Mouse (Mus musculus): ENCODE results near the gene Cilp2.
A peak's percentile ranks its signal among the peaks of the same experiment; 100 is the strongest.

The Cilp2 gene

GRCm38 (mm10) chr8:69887289-69888243 lies at the start of gene Cilp2:
Cilp2 (minus strand) TSS chr8:69887687.
- DNase-seq (ENCODE audit: low spot score in 2 of 2): no peak

GRCm38 (mm10) chr8:69936050-69936794 lies 48.7 kb upstream of the Cilp2 start:
- DNase-seq (ENCODE audit: low spot score in 2 of 2): no peak

DNA sequence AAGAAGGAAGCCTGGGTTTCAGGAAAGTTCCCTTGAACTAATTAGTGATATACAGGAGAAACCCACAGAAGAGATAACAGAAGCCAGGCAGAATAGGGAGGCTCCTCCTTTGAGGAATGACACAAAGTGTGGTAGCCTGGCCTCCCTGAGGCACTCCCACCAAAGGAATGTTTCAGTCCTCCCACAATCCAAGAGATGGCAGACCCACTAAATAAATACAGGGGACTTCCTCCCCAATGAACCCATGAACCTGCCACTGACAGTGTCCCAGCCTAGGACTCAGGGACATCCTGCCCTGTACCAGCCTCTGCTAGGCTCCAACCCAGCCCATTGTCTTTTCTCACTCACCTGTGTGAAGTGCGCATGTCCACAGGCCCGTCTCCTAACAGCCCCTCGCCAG lies 47.9 kb upstream of the Cilp2 start:
- DNase-seq (ENCODE audit: low spot score in 2 of 2): no peak

GRCm38 (mm10) chr8:69934582-69934981 lies 47.1 kb upstream of the Cilp2 start:
- DNase-seq (ENCODE audit: low spot score in 2 of 2): no peak

GRCm38 (mm10) chr8:69933811-69934210 lies 46.3 kb upstream of the Cilp2 start:
- DNase-seq (ENCODE audit: low spot score in 2 of 2): no peak

GRCm38 (mm10) chr8:69926901-69927300 lies 39.4 kb upstream of the Cilp2 start:
- DNase-seq (ENCODE audit: low spot score in 2 of 2): no peak

DNA sequence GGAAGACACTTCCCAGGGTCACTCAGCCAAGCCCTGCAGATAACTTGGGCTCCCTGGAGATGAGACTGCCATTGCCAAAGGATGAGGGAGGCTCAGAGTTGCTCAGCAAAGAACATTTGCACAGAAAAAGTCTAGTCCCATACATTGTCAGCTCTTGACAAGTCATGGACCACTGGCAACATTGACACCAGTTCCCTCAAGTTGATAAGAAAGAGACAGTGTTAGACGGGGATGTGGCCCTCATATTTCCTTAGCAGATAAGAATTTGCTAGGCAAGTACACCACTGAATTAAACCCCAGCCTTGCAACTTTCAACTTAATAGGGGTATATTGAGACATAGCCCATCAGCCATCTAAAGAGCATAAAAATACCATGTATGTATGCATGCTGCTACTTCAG lies 36.5 kb upstream of the Cilp2 start:
- DNase-seq (ENCODE audit: low spot score in 2 of 2): no peak

- no peak for DNase-seq (ENCODE audit: low spot score in 2 of 2)
Measured at GRCm38 (mm10) chr8:69921141-69921540, 33.7 kb upstream of the Cilp2 start.

DNA sequence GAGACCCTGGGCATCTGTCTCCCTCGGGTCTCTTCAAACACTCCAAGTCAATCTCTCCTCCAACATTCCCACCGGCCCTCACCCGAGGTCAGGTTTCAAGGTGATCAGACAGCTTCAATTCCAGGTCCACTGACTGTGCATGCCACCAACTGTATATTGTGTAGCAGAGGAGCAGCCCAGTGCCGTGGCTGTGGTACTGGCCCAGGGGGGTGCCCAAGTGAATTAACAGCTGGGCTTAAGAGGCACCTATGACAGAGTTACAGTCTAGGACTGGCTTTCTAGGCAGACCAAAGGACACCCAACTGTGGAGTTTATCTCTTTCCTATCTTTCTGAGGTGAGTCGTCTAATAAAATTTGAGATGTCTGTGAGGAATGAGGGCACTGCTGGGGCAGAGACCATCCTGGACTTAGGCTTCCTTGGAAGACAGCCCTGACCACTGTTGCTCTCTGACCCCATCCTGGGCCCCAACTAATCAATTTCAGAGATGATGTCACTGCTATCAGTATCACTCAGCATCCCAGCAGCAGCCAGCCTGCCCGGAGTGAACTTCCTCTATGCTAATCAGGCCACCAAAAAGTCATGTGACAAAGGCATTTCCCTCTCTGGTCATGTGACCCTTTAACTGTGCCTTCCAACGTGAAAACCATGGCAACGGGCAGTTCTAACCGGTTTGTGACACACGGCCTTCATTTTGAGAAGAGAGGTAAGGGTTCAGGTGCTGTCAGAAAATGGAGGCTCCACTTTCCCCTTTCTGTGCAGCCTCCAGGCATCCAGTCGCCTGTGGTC lies 32.6 kb upstream of the Cilp2 start:
- peak in 1 of 2 experiments; percentile 67 for DNase-seq (ENCODE audit: low spot score in 2 of 2)

DNA sequence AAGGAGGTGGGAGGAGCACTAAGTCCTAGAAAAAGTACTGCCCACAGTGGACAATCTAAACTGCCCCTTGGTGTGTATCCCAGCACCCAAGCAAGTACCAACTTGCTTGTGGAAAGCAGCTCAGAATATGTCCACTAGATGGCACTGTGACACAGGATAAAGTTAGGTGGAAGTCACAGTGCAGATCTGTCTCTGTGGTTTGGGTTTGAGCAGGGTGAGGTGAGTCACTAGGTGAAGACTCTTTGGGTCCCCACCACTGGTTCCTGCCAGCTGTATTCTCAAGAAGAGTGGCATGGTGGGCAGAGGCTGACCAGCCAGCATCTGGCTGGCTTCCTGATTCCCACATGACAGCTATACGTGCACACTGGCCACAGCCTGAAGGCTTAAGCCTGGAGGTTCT lies 31.5 kb upstream of the Cilp2 start:
- peak in 1 of 2 experiments; percentile 73 for DNase-seq (ENCODE audit: low spot score in 2 of 2)

- DNase-seq (ENCODE audit: low spot score in 2 of 2): no peak
Measured at GRCm38 (mm10) chr8:69918506-69918905, 31.0 kb upstream of the Cilp2 start.

DNA sequence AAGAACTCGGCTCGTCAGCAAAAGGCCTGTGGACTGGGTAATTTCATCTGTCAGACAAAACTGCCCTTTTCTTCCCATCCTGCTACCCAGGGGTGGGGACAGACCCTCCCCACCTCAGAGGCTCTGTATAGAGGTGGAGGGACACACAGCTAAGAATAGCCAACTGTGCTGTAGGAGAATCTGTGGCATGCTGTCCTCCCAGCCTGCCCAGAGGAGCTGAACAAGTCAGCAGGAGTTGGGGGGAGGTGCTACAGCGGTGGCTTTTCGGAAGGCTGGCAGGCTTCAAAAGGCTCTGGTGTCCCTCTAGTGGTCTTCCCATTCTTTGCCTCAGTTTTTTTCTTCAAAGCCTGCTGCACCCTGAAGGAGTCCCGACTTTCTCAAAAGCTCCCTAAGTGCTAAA lies 28.3 kb upstream of the Cilp2 start:
- DNase-seq (ENCODE audit: low spot score in 2 of 2): no peak

DNA sequence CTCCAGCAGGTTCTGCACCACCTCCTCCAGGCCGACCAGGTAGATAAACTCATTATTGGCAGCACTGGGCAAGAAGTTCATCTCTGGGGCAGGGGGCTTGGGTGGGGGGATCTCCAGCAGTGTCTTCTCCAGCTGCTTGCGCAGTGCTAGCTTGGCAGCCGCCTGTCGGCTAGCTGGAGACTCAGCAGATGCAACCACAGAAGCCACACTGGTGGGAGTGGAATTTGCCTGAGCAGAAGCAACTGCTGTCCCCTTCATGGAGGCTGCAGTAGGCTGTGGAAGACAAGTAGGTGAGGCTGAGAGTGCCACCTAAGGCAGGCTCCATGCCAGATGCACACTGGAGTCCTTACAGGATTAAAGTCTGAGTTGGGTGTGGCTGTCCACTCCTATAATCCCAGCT lies 27.0 kb upstream of the Cilp2 start:
- DNase-seq (ENCODE audit: low spot score in 2 of 2): no peak

- DNase-seq (ENCODE audit: low spot score in 2 of 2): no peak
Measured at GRCm38 (mm10) chr8:69912478-69913074, 25.1 kb upstream of the Cilp2 start.

DNA sequence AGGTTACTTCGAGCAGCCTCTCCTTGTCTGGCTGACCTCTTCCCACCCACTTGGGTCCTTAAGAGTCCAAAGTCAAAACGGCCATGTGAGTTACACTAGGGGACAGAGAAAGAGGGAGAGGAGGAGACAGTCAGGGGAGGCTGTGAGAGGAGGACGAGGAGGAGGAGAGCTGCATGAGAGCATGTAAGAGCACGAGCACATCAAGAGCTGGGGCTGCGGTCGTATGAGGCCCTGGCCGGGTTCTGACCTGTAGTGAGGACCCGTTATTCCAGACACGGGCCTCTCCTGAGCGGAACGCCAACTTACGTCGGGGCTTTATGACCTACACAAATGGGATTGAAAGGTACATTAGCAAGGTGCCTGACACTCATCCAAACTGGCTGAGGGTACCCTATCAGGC lies 24.4 kb upstream of the Cilp2 start:
- DNase-seq (ENCODE audit: low spot score in 2 of 2): no peak

DNA sequence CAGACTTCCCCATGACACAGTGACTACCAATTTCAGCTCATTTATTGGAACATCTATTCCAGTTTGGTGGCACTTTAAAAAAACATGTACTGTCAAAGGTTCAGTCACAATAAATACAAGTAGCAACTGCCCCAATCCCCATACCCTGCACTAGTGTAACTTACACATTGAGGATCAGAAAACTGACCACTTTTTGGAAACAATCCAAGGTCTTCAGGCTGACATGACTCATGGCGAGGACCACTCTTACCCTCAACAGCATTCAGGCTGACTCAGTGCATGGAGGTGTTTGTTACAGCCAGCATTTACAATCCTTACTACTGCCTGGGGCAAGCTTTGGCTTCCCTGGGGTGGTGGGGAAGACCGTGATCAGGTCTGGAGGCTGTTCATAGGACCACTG lies 19.6 kb upstream of the Cilp2 start:
- no peak for DNase-seq (ENCODE audit: low spot score in 2 of 2)

GRCm38 (mm10) chr8:69906260-69906659 lies 18.8 kb upstream of the Cilp2 start:
- no peak for DNase-seq (ENCODE audit: low spot score in 2 of 2)

DNA sequence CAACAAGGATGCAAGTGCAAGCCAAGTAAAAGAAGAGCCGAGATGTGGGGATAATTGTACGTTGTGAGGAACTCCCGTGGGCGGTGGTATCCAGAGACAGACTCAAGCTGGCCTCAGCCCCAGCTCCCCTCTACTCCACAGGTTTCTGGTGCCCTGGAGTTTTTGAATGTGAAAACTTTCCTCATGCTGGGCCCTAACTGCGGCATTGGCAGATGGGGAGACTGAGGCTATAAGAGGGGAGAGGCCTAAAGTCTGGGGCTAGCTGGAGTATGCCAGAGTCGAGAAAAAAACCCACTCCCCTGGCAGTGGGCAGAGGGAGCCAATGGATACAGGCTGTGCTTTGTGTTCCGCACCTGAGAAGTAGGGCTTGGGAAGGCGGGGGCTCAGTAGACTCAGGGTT lies 16.6 kb upstream of the Cilp2 start:
- no peak for DNase-seq (ENCODE audit: low spot score in 2 of 2)

- DNase-seq (ENCODE audit: low spot score in 2 of 2): peak; percentile 99
Measured at GRCm38 (mm10) chr8:69903063-69903542, 15.6 kb upstream of the Cilp2 start.

DNA sequence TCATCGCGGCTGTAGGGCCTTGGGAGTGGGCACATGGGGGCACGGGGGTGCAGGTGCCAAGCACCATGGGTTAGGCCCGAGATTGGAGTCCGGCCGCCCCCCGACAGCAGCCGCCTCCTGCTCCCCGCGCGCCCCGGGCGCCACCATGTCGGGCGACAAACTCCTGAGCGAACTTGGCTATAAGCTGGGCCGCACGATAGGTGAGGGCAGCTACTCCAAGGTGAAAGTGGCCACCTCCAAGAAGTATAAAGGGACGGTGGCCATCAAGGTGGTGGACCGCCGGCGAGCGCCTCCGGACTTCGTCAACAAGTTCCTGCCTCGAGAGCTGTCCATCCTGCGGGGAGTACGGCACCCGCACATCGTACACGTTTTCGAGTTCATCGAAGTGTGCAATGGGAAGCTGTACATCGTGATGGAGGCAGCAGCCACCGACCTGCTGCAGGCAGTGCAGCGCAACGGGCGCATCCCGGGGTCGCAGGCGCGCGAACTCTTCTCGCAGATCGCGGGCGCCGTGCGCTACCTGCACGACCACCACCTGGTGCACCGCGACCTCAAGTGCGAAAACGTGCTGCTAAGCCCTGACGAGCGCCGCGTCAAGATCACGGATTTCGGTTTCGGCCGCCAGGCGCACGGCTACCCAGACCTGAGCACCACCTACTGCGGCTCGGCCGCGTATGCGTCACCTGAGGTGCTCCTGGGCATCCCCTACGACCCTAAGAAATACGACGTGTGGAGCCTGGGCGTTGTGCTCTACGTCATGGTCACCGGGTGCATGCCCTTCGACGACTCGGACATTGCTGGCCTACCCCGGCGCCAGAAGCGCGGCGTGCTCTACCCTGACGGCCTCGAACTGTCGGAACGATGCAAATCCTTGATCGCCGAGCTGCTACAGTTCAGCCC lies 14.9 kb upstream of the Cilp2 start, which contains the start of the genes Tssk6, Ndufa13 and Yjefn3:
Gene Tssk6 (plus strand): TSS at position 22 of the 900 bp plus-strand sequence.
Gene Ndufa13 (minus strand): TSS at position 396 of the 900 bp plus-strand sequence.
Gene Yjefn3 (minus strand): TSS at position 550 of the 900 bp plus-strand sequence.
- peak; percentile 56 to 58 for DNase-seq (ENCODE audit: low spot score in 2 of 2)
